Mouse (Mus musculus): ENCODE data around the gene Klf2. TPM values are rescaled to one million over a fixed set of nuclear protein-coding genes. Genes with fewer than 3 reads are reported as not detected.

The Klf2 gene
- polyA plus RNA-seq, 1 experiment from 2014 or later, result 4.0 TPM

DNA sequence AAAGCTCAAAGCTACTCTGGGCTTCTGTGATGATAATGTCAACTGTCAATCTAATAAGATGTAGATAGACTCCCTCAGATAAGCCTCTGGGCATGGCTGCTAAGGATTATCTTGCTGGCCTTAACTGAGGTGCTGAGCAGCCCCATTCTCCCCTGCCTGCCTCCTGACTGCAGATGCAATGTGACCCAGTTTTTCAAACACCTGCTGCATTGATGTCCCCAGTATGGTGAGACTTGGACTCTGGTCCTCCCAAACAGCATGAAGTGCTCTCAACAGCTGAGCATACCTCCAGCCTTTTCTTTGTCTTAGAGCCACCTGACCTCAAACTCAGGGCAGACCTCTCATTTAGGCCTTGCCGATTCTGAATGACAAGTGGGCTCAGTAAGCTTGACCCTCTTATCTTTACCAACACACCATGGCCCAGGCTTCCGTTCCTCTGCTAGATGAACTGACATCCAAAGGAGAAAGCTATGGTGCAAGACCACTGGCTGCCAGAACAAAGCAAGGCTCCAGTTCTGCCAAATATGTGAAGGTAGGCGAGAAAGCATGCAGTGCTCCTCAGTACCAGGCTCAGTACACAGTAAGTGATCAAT lies 5.8 kb upstream of the Klf2 start:
- 82% methylated on average over 3 of the region's 3 CpGs for WGBS
- H3K4me2 ChIP-seq (ENCODE audit: low read length), result no peak overlapping the region
- no peaks in the 10 kb centered on the region for H3K4me1 ChIP-seq (ENCODE audit: control insufficient read depth, insufficient read depth, low read length)
- no peak overlapping the region for H3K4me3 ChIP-seq (ENCODE audit: low read depth, low read length)
- H3K9me3 ChIP-seq (replicated peaks; ENCODE audit: control insufficient read depth, low read length, poor library complexity, severe bottlenecking), result no peaks in the 10 kb centered on the region
- no peak overlapping the region for H3K9ac ChIP-seq (ENCODE audit: low read depth, low read length)
- no peak overlapping the region for H3K27ac ChIP-seq (ENCODE audit: low read length)
- no peak for ATAC-seq
- no peaks in the 10 kb centered on the region for H3K36me3 ChIP-seq (ENCODE audit: control insufficient read depth, insufficient read depth, low read length)
- H3K27me3 ChIP-seq (ENCODE audit: control insufficient read depth, insufficient read depth, low read depth, low read length), result no peaks in the 10 kb centered on the region

DNA sequence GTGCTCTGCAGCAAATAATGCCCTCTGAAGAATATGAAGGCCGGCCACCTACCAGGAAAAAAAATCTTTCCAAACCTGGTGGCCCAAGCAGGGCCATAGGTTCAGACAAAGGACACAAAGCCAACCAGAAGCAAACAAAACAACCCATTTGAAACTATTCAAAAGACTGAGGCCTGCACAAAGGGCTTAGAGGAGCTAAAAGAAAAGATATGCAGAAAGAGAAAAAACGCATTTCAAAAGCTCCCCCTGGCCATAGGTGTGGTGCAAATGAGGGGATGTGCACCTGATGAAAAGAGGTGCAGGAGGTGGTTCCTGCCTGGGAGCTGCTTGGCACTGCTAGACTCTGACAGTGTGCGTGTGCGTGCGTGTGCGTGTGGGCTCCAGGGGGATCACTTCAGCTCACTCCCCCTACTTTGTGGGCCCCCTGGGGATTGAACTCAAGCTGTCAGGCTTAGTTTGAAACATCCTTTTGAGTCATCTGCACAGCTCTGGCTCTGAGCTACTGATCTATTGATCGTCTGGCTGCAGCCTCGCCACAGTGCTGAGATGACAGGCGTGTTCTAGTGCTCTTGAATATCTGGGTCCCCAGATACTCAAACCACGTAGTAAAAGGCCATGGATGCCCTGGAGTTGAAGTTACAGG lies 2.7 kb upstream of the Klf2 start:
- Histone ChIP-seq H3K9ac (ENCODE audit: low read depth, low read length) (no peak overlapping the region), H3K4me1 (ENCODE audit: control insufficient read depth, insufficient read depth, low read length) (peaks cover 7% of the 10 kb centered on the region), H3K36me3 (ENCODE audit: control insufficient read depth, insufficient read depth, low read length) (no peaks in the 10 kb centered on the region), H3K27ac (ENCODE audit: low read length) (no peak overlapping the region), H3K4me3 (ENCODE audit: low read depth, low read length) (no peak overlapping the region), H3K4me2 (ENCODE audit: low read length) (no peak overlapping the region), H3K27me3 (ENCODE audit: control insufficient read depth, insufficient read depth, low read depth, low read length) (peaks cover 23% of the 10 kb centered on the region), H3K9me3 (replicated peaks; ENCODE audit: control insufficient read depth, low read length, poor library complexity, severe bottlenecking) (no peaks in the 10 kb centered on the region)
- WGBS, result 16% methylated on average over 10 of the region's 10 CpGs
- no peak for ATAC-seq

DNA sequence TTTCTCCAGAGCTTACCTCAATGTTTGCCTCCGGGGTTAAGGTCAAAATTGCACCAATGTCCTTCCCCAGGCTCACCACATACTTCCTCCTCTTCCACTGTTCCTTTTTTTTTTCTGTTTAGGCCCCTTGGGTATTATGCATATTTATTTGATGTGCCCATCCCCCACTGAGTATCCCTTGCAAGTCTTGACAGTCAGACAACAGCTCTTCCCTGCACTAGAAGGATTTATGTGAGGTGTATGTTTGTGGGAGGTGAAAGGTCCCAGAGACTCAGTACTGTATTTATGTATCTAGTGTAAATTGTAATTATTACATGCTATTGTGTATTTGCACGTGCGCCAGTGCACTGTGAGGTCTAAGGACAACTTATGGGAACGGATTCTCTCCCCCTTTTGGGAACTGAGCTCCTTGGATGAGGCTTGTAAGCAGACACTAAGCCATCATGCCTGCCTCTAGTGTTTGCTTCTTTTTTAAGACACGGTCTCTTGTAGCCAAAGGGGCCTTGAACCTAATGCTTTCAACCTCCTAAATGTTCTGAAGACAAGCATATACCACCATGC lies 1.0 kb upstream of the Klf2 start:
- Histone ChIP-seq H3K36me3 (ENCODE audit: control insufficient read depth, insufficient read depth, low read length) (no peaks in the 10 kb centered on the region), H3K9ac (ENCODE audit: low read depth, low read length) (no peak overlapping the region), H3K27ac (ENCODE audit: low read length) (no peak overlapping the region), H3K9me3 (replicated peaks; ENCODE audit: control insufficient read depth, low read length, poor library complexity, severe bottlenecking) (no peaks in the 10 kb centered on the region), H3K4me3 (ENCODE audit: low read depth, low read length) (no peak overlapping the region), H3K27me3 (ENCODE audit: control insufficient read depth, insufficient read depth, low read depth, low read length) (peaks cover 34% of the 10 kb centered on the region), H3K4me2 (ENCODE audit: low read length) (no peak overlapping the region), H3K4me1 (ENCODE audit: control insufficient read depth, insufficient read depth, low read length) (peaks cover 7% of the 10 kb centered on the region)
- 42% methylated on average over 5 of the region's 5 CpGs for WGBS
- no peak for ATAC-seq

DNA sequence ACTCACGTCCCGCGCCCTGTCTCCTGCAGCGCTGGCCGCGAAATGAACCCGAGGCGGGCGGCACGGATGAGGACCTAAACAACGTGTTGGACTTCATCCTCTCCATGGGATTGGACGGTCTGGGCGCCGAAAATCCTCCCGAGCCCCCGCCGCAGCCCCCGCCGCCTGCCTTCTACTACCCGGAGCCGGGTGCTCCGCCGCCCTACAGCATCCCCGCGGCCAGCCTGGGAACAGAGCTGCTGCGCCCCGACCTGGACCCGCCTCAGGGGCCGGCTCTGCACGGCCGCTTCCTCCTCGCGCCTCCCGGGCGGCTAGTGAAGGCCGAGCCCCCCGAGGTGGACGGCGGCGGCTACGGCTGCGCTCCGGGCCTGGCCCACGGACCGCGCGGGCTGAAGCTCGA lies 564 bp downstream of the Klf2 start:
- WGBS, result under 1% methylated on average over 42 of the region's 48 CpGs
- no peaks in the 10 kb centered on the region for H3K9me3 ChIP-seq (replicated peaks; ENCODE audit: control insufficient read depth, low read length, poor library complexity, severe bottlenecking)
- no peak overlapping the region for H3K27ac ChIP-seq (ENCODE audit: low read length)
- peak overlapping the region; percentile 89 for H3K4me2 ChIP-seq (ENCODE audit: low read length)
- no peaks in the 10 kb centered on the region for H3K36me3 ChIP-seq (ENCODE audit: control insufficient read depth, insufficient read depth, low read length)
- peaks cover 34% of the 10 kb centered on the region for H3K27me3 ChIP-seq (ENCODE audit: control insufficient read depth, insufficient read depth, low read depth, low read length)
- peak overlapping the region; percentile 69 for H3K9ac ChIP-seq (ENCODE audit: low read depth, low read length)
- ATAC-seq, result peak; percentile 2; the same call in 1 of the 2 replicates
- H3K4me3 ChIP-seq (ENCODE audit: low read depth, low read length), result peak overlapping the region; percentile 54
- H3K4me1 ChIP-seq (ENCODE audit: control insufficient read depth, insufficient read depth, low read length), result peaks cover 7% of the 10 kb centered on the region

DNA sequence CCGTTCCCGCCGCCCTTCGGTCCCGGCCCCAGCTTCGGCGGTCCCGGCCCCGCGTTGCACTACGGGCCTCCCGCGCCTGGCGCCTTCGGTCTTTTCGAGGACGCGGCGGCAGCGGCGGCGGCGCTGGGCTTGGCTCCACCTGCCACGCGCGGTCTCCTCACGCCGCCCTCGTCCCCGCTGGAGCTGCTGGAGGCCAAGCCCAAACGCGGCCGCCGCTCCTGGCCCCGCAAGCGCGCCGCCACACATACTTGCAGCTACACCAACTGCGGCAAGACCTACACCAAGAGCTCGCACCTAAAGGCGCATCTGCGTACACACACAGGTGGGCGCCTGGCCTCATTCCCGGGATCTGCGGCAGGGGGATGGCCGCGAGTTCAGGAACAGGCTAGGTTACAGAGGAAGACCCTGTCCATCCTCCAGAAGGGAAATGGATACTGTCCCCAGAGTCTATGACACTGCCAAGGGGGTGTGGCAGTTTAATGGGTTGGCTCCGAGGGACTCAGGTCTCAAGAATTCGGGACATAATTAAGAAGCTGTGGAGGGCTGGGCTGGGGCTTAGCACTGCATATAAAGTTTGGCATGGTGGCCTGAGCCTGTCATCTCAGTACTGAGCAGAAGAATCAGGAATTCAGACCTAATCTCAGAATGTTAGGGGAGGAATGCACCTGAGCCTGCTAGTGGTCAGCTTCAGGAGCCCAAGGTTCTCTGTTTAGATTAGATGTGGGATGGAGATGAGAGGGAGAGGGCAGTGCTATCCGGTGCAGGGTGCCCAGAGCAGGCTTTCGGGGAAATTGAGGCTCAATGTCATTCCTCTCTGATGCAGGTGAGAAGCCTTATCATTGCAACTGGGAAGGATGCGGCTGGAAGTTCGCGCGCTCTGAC lies 1.3 kb downstream of the Klf2 start:
- peak overlapping the region; percentile 54 for H3K4me3 ChIP-seq (ENCODE audit: low read depth, low read length)
- H3K9me3 ChIP-seq (replicated peaks; ENCODE audit: control insufficient read depth, low read length, poor library complexity, severe bottlenecking), result no peaks in the 10 kb centered on the region
- no peak for ATAC-seq
- peak overlapping the region; percentile 69 for H3K9ac ChIP-seq (ENCODE audit: low read depth, low read length)
- H3K4me1 ChIP-seq (ENCODE audit: control insufficient read depth, insufficient read depth, low read length), result peaks cover 7% of the 10 kb centered on the region
- H3K27ac ChIP-seq (ENCODE audit: low read length), result no peak overlapping the region
- peaks cover 34% of the 10 kb centered on the region for H3K27me3 ChIP-seq (ENCODE audit: control insufficient read depth, insufficient read depth, low read depth, low read length)
- H3K4me2 ChIP-seq (ENCODE audit: low read length), result peak overlapping the region; percentile 89
- H3K36me3 ChIP-seq (ENCODE audit: control insufficient read depth, insufficient read depth, low read length), result no peaks in the 10 kb centered on the region
- 8% methylated on average over 39 of the region's 55 CpGs for WGBS

DNA sequence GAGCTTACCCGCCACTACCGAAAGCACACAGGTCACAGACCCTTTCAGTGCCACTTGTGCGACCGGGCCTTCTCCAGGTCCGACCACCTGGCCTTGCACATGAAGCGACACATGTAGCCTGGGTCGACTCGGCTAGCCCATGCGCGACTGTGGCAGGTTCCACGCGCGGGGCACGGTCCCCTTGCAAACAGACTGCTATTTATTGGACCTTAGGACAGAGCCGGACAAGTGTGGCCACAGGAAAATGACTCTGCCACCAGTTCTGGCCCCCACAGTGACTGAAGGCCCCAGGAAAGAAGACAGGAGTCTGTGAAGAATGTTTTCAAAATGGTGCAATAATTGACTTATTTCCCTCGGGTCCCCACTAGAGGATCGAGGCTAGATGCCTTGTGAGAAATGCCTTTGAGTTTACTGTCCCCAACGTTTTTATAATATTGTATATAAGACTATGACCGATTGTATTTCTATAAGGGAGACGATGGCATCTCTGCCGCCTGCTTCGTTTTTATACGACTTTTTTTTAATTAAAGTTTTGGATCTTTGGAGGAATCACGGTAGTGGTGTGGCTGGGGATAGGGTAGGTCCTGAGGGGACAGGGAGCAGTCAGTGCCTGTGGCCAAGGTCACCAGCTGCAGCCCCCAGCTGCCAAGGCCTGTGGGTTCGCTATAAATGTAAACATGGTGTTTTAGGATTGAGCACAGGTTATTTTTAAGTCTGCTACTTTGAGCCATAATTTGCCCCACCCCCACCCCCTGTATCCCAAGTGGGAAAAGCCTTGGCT lies 2.2 kb downstream of the Klf2 start:
- peaks cover 7% of the 10 kb centered on the region for H3K4me1 ChIP-seq (ENCODE audit: control insufficient read depth, insufficient read depth, low read length)
- H3K4me3 ChIP-seq (ENCODE audit: low read depth, low read length), result peak overlapping the region; percentile 54
- peaks cover 34% of the 10 kb centered on the region for H3K27me3 ChIP-seq (ENCODE audit: control insufficient read depth, insufficient read depth, low read depth, low read length)
- ATAC-seq, result no peak
- H3K9ac ChIP-seq (ENCODE audit: low read depth, low read length), result peak overlapping the region; percentile 69; the same call in 1 of the 2 replicates
- no peaks in the 10 kb centered on the region for H3K9me3 ChIP-seq (replicated peaks; ENCODE audit: control insufficient read depth, low read length, poor library complexity, severe bottlenecking)
- H3K4me2 ChIP-seq (ENCODE audit: low read length), result no peak overlapping the region
- no peaks in the 10 kb centered on the region for H3K36me3 ChIP-seq (ENCODE audit: control insufficient read depth, insufficient read depth, low read length)
- H3K27ac ChIP-seq (ENCODE audit: low read length), result no peak overlapping the region
- 59% methylated on average over 25 of the region's 25 CpGs for WGBS

DNA sequence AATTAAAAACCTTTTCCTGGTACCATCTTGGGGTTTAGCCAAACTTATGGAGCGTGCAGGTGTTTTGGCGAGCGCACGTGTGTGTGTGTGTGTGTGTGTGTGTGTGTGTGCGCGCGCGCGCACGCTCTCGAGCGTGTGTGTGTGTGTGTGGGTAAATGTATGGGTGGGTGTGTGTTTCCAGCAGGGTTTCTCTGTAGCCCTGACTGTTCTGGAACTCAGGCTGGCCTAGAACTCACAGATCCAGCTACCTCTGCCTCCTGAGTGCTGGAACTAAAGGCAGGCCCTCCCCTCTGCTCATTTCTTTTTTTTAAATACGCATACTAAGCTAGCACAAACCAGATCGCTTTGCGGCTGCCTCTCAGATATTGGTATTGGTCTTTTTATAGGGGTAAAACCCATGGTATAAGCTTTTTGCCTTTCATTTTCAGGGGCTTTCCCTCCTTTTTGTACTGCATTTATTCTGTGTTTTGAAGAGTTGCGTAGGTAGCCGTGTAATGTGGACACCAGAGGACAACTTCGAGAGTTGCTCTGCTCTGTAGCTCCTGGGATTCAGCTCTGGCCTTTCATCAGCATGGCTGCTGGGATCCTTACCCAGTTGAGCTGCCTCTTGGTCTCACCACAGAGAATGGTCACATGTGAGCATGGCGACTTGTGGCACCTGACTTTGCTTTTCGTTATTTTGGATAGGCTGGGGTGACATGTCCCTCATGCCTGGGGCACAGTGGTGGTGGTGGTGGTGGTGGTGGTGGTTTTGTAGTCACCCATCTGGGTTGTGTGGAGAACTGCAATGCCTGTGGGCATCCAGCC lies 3.0 kb downstream of the Klf2 start:
- Histone ChIP-seq H3K4me1 (ENCODE audit: control insufficient read depth, insufficient read depth, low read length) (peaks cover 7% of the 10 kb centered on the region), H3K27me3 (ENCODE audit: control insufficient read depth, insufficient read depth, low read depth, low read length) (peaks cover 34% of the 10 kb centered on the region), H3K4me2 (ENCODE audit: low read length) (no peak overlapping the region), H3K9ac (ENCODE audit: low read depth, low read length) (no peak overlapping the region), H3K4me3 (ENCODE audit: low read depth, low read length) (no peak overlapping the region), H3K9me3 (replicated peaks; ENCODE audit: control insufficient read depth, low read length, poor library complexity, severe bottlenecking) (no peaks in the 10 kb centered on the region), H3K27ac (ENCODE audit: low read length) (no peak overlapping the region), H3K36me3 (ENCODE audit: control insufficient read depth, insufficient read depth, low read length) (no peaks in the 10 kb centered on the region)
- 89% methylated on average over 20 of the region's 20 CpGs for WGBS
- no peak for ATAC-seq

DNA sequence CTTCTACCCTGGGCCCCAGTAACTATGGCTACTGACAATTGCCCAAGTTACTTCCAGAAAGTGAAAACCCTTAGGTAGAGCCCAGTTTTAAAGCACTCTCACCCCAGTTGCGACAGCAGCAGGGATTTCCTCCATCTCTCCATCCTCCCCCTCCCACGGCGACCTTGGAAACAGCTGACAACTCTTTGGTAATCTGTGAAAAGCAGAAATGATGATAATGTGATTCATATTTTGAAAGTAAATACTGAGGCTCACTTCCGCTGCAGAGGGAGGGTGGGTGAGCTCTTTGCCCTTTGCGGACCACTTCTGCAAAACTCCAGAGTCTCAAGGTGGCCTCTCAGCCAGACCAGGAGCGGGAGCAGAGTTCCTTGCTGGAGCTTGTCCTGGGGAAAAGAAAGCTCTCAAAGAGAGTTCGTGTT lies 3.6 kb downstream of the Klf2 start:
- WGBS, result 76% methylated on average over 7 of the region's 7 CpGs
- H3K4me2 ChIP-seq (ENCODE audit: low read length), result no peak overlapping the region
- H3K36me3 ChIP-seq (ENCODE audit: control insufficient read depth, insufficient read depth, low read length), result no peaks in the 10 kb centered on the region
- H3K4me3 ChIP-seq (ENCODE audit: low read depth, low read length), result no peak overlapping the region
- H3K9ac ChIP-seq (ENCODE audit: low read depth, low read length), result no peak overlapping the region
- no peak for ATAC-seq
- no peaks in the 10 kb centered on the region for H3K9me3 ChIP-seq (replicated peaks; ENCODE audit: control insufficient read depth, low read length, poor library complexity, severe bottlenecking)
- H3K27me3 ChIP-seq (ENCODE audit: control insufficient read depth, insufficient read depth, low read depth, low read length), result peaks cover 34% of the 10 kb centered on the region
- peaks cover 7% of the 10 kb centered on the region for H3K4me1 ChIP-seq (ENCODE audit: control insufficient read depth, insufficient read depth, low read length)
- no peak overlapping the region for H3K27ac ChIP-seq (ENCODE audit: low read length)

Measured in midbrain, embryonic 16.5 days (tissue).